ENCODE assay signal across 7 mouse cellular contexts in the genomic region with DNA sequence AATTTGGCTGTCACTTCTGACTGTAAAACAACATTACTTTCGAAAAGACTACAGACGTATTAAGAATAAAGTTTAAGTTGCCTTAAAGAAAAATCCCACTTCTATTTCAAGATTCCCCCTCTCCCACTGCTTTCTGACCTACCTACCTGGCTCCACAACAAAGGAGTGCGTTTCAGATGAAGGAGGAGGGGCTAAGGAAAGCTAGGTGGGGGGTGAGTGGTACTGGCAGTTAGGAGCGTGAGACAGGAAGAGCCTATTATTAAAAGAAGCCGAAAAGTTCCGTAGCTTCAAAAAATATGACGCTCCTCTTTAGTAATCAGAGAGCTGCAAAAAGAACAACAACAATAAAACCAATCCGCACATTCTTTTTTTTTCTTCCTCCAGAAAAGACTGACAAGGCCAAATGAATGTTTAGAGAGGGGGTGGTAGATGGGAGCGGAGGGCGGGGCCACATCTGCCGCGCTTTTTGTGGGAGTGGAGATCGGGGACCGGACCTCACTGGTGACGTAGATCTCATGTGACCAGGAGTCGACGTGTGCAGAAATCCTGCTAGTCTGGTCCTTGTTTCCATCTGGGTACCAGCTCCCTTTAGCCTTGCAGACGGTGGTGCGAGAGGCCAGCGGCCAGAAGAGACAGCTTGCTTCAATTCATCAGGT. TPM values are rescaled to one million over a fixed set of nuclear protein-coding genes. Genes with fewer than 3 reads are reported as not detected.
DNase-seq lines count a peak whose midpoint lies in the region; ATAC-seq lines count a peak whose summit lies in the region.

Tceal9 (plus strand) TSS at position 506 of the 656 bp plus-strand sequence.

- H3K4me3 ChIP-seq in intestine, embryonic 15.5 days (replicated peaks) = peak within 1 kb of the TSS; percentile 52
- peak within 1 kb of the TSS; percentile 64 for H3K4me3 ChIP-seq in midbrain, embryonic 10.5 days

- intact Hi-C loops in gastrocnemius, postnatal 36 days (cut with DNase I) = no loop called here
- intact Hi-C loops in left cerebral cortex, postnatal 25 days (cut with DNase I) = loop anchor here (1.0 kb wide), 1 partner anchor 26 kb away; the partner anchor contains the start of gene Bex3

- no peaks in the 10 kb centered on the region for H3K9me3 ChIP-seq in intestine, embryonic 15.5 days
- no peaks in the 10 kb centered on the region for H3K9me3 ChIP-seq in midbrain, embryonic 10.5 days (replicated peaks)

- peak within 1 kb of the TSS; percentile 43 for H3K4me2 ChIP-seq in intestine, embryonic 15.5 days (replicated peaks)

- H3K4me1 ChIP-seq in intestine, embryonic 15.5 days (replicated peaks) = 0 out of 2 replicates have a peak, but pooled peaks cover 2% of the 10 kb centered on the region
- H3K4me1 ChIP-seq in midbrain, embryonic 10.5 days = peaks cover 6% of the 10 kb centered on the region; the same call in 1 of the 2 replicates

- peak; percentile 94 for ATAC-seq in intestine, embryonic 15.5 days

- no peaks in the 10 kb centered on the region for H3K36me3 ChIP-seq in intestine, embryonic 15.5 days
- peaks cover 11% of the 10 kb centered on the region for H3K36me3 ChIP-seq in midbrain, embryonic 10.5 days

- peak within 1 kb of the TSS; percentile 54 for H3K9ac ChIP-seq in intestine, embryonic 15.5 days

- peak; percentile 60 to 62 for DNase-seq in adrenal gland, adult 18-20 months (ENCODE audit: low spot score in 2 of 2)
- DNase-seq in embryo, embryonic 11 days = peak; percentile 90
- DNase-seq in gastrocnemius, postnatal 36 days = peak; percentile 36 to 47
- DNase-seq in left cerebral cortex, postnatal 25 days (ENCODE audit: low spot score in 2 of 2) = peak; percentile 60 to 77
- peak; percentile 75 for DNase-seq in midbrain, embryonic 10.5 days (ENCODE audit: low spot score)
- DNase-seq in right cerebral cortex, postnatal 4 days = peak; percentile 45

- H3K27ac ChIP-seq in intestine, embryonic 15.5 days = peak within 1 kb of the TSS; percentile 76
- peak within 1 kb of the TSS; percentile 87 for H3K27ac ChIP-seq in midbrain, embryonic 10.5 days (replicated peaks)

- 17% methylated on average over 20 of the region's 20 CpGs for WGBS in intestine, embryonic 15.5 days
- 22% methylated on average over 20 of the region's 20 CpGs for WGBS in midbrain, embryonic 10.5 days

- H3K27me3 ChIP-seq in intestine, embryonic 15.5 days (replicated peaks) = no peaks in the 10 kb centered on the region
- H3K27me3 ChIP-seq in midbrain, embryonic 10.5 days (ENCODE audit: low read depth, poor library complexity, severe bottlenecking) = peaks cover 23% of the 10 kb centered on the region

RNA-seq across cellular contexts. Expression of gene Tceal9, which starts in this region (rescaled TPM):
- total RNA-seq in adrenal gland, adult 18-20 months (2021) = 100 to 1,000 TPM; 233 to 300 TPM
- total RNA-seq in gastrocnemius, postnatal 36 days (2021) = 10 to 100 TPM; 28.6 to 31.1 TPM
- 573 and 647 TPM in 2 replicates for polyA plus RNA-seq in intestine, embryonic 15.5 days (2015; fragmentation: Nextera tagmentation; extraction: Ambion mirVana)
- total RNA-seq in left cerebral cortex, postnatal 25 days (2021) = 100 to 1,000 TPM; 119 to 122 TPM
- polyA plus RNA-seq in midbrain, embryonic 10.5 days (2016; fragmentation: Nextera tagmentation; extraction: Ambion mirVana) = 328 and 332 TPM in 2 replicates

Comparison
In these comparisons a context has a peak if more than half of its experiments do, and no peak if none do; other contexts are left out.
1. Peak in every context shown above with its lines: DNase-seq, ATAC-seq, H3K4me3 ChIP-seq and H3K27ac ChIP-seq.